Mouse (Mus musculus) liver, postnatal 0 days (tissue): Measurements from ENCODE around the gene Ddx42.

Source experiments
- CTCF ChIP-seq: sonication (generic); IDR thresholded peaks from 2 replicates; pipeline ENCODE4 v1.5.1; 2016; ENCODE audit warnings: antibody characterized with exemption, low read depth
- EP300 ChIP-seq: IDR thresholded peaks from 2 replicates; pipeline ENCODE4 v1.6.1; 2016; ENCODE audit warnings: antibody characterized with exemption, low read depth, mild to moderate bottlenecking

DNA sequence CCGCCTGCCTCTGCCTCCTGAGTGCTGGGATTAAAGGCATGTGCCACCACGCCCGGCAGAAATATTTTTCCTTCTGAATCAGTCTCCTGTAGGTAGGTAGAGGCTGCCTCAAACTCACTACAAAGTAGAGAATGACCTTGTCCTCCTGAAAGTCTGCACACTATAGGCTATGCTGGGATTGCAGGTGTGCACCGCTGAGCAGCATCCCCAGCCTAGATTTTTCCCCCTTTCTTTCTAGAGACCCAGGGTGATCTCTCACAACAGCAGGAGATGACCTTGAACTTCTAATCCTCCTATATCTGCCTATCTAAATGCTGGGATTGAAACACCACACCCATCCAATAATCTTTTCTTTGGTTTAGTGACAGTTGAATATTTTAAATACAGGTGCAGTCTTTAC, 29.4 kb upstream of the Ddx42 start:
- TF ChIP-seq CTCF (no peak), EP300 (no peak)
